15 mouse cellular contexts compared by ENCODE assay signal in the genomic region with DNA sequence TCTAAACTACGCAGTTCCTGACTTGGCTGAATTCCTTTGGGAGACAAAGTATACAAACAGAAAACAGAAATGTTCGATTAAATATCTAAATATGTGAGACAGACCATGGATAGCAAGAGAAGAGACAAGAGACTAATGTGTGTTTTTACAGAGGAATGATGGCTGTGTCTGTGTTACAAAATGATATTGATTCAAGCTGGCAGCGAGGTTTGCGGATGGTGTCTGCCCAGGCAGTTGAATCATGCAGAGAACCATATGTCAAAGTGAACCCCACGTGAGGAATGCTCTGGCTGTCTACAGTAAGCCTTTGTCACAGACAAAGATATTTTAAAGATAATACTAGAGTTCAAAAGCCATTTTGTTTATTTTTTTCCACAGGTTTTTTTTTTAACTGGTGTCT.
DNase-seq lines count a peak whose midpoint lies in the region; ATAC-seq and TF ChIP-seq lines count a peak whose summit lies in the region.
"Had no signal": no experiment of that assay in that cellular context is flagged by ENCODE, and none has a peak within 500 bp of the region (broad histone marks: within the 10 kb centered on the region; RNA-seq: fewer than 3 reads in every experiment).

No protein-coding gene starts in this region.

- DNase-seq in embryo, embryonic 10 days (ENCODE audit: low spot score) = peak; percentile 19
- no peak for DNase-seq in embryo, embryonic 9.5 days (ENCODE audit: extremely low spot score)
- peak; percentile 14 to 33 for DNase-seq in right cerebral cortex, adult 2 months (ENCODE audit: low spot score in 2 of 2)
- DNase-seq in right cerebral cortex, postnatal 14 days = no peak
- peak; percentile 38 to 69 for DNase-seq in layer of hippocampus, adult 2 months (ENCODE audit: low spot score in 2 of 2)
- no peak for DNase-seq in midbrain, embryonic 10.5 days (ENCODE audit: low spot score)
- no peak for DNase-seq in urinary bladder, postnatal 36 days (ENCODE audit: low spot score in 2 of 2)
- DNase-seq: adrenal gland, adult 2 months; gastrocnemius, postnatal 36 days; kidney, postnatal 4 days; liver; spleen, adult 18-20 months; thymus, postnatal 25 days had no signal

- H3K4me3 ChIP-seq in layer of hippocampus, adult 2 months = no peak overlapping the region
- H3K4me3 ChIP-seq in intestine, postnatal 0 days (ENCODE audit: low read depth, low read length) = no peak overlapping the region
- H3K4me3 ChIP-seq in midbrain, embryonic 10.5 days = no peak overlapping the region

- TF ChIP-seq CTCF in layer of hippocampus, adult 2 months (conservative IDR thresholded peaks at IDR 0.05) = no peak
- no peak for TF ChIP-seq CTCF in intestine, postnatal 0 days (IDR thresholded peaks at IDR 0.05; ENCODE audit: low read depth)

- ATAC-seq in intestine, postnatal 0 days = no peak

- H3K4me2 ChIP-seq in intestine, postnatal 0 days (replicated peaks; ENCODE audit: low read depth) = no peak overlapping the region

- no peaks in the 10 kb centered on the region for H3K9me3 ChIP-seq in intestine, postnatal 0 days (ENCODE audit: control insufficient read depth)
- no peaks in the 10 kb centered on the region for H3K9me3 ChIP-seq in midbrain, embryonic 10.5 days (replicated peaks)
- H3K9me3 ChIP-seq: G1E had no signal

- H3K27ac ChIP-seq in layer of hippocampus, adult 2 months = no peak overlapping the region
- no peak overlapping the region for H3K27ac ChIP-seq in intestine, postnatal 0 days (ENCODE audit: low read depth, low read length)
- H3K27ac ChIP-seq in midbrain, embryonic 10.5 days (replicated peaks) = no peak overlapping the region

- H3K4me1 ChIP-seq in intestine, postnatal 0 days (replicated peaks; ENCODE audit: control insufficient read depth, insufficient read depth, low read length) = no peaks in the 10 kb centered on the region
- H3K4me1 ChIP-seq in midbrain, embryonic 10.5 days = no peaks in the 10 kb centered on the region

- no peaks in the 10 kb centered on the region for H3K27me3 ChIP-seq in intestine, postnatal 0 days (replicated peaks; ENCODE audit: control insufficient read depth, insufficient read depth, low read length)
- no peaks in the 10 kb centered on the region for H3K27me3 ChIP-seq in midbrain, embryonic 10.5 days (ENCODE audit: low read depth, poor library complexity, severe bottlenecking)

- H3K36me3 ChIP-seq in intestine, postnatal 0 days (ENCODE audit: control insufficient read depth, insufficient read depth) = no peaks in the 10 kb centered on the region
- no peaks in the 10 kb centered on the region for H3K36me3 ChIP-seq in midbrain, embryonic 10.5 days
- H3K36me3 ChIP-seq: G1E had no signal

- 54% methylated on average over 5 of the region's 5 CpGs for WGBS in intestine, postnatal 0 days
- 71% methylated on average over 5 of the region's 5 CpGs for WGBS in midbrain, embryonic 10.5 days

- H3K9ac ChIP-seq in intestine, postnatal 0 days (ENCODE audit: low read depth, low read length) = no peak overlapping the region

Comparison
In these comparisons a context has a peak if more than half of its experiments do, and no peak if none do; other contexts are left out.
1. DNase-seq: peak in embryo, embryonic 10 days (single experiment), right cerebral cortex, adult 2 months (2 of 2) and layer of hippocampus, adult 2 months (2 of 2); none in embryo, embryonic 9.5 days (single experiment), right cerebral cortex, postnatal 14 days (single experiment), midbrain, embryonic 10.5 days (single experiment) and urinary bladder, postnatal 36 days (0 of 2).